Mouse (Mus musculus) heart, postnatal 0 days (tissue): ENCODE results near the gene Lzic.

Experiments used
- CTCF ChIP-seq: IDR thresholded peaks from 2 replicates; pipeline ENCODE4 v1.5.1; 2016; ENCODE audit warnings: antibody characterized with exemption, control low read depth, low read depth
- EP300 ChIP-seq: IDR thresholded peaks from 2 replicates; pipeline ENCODE4 v1.6.1; 2016; ENCODE audit warnings: antibody characterized with exemption, low read depth

- TF ChIP-seq CTCF (no peak), EP300 (no peak)
Observed at GRCm38 (mm10) chr4:149529691-149530090, 44.7 kb downstream of the Lzic start.
